Mouse (Mus musculus) G1E (cell line): Measurements from ENCODE around the gene Gm12166.

Source experiments
- CTCF ChIP-seq: IDR thresholded peaks from 2 replicates; pipeline ENCODE4 v1.5.1; 2012; ENCODE audit warnings: low read depth, low read length, inconsistent platforms, mixed read lengths
- GATA1 ChIP-seq: IDR thresholded peaks from 2 replicates; pipeline ENCODE4 v1.6.1; 2012; ENCODE audit warnings: borderline replicate concordance, low read length, inconsistent platforms, mixed read lengths
- POLR2AphosphoS5 ChIP-seq: IDR thresholded peaks from 2 replicates; pipeline ENCODE4 v1.6.1; 2012; ENCODE audit warnings: low read depth, low read length, inconsistent platforms; ENCODE audit not compliant: insufficient replicate concordance
- TAL1 ChIP-seq: conservative IDR thresholded peaks from 2 replicates; pipeline ENCODE4 v1.6.1; 2012; ENCODE audit warnings: low read depth, low read length, inconsistent platforms, mixed read lengths

DNA sequence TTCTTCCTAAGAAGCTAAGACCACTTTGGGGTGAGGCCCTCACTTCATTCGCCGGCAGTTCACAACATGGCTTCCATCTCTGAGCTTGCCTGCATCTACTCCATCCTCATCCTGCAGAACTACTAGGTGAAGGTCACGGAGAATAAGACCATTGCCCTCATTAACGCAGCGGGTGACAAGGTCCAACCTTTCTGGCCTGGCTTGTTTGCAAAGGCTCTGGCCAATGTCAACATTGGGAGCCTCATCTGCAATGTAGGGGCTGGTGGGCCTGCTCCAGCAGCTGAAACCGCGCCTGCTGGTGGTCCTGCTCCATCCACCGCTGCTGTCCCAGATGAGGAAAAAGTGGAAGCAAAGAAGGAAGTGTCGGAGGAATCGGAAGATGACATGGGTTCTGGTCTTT lies 15.7 kb downstream of the Gm12166 start:
- TF ChIP-seq CTCF (no peak), GATA1 (no peak), TAL1 (no peak), POLR2AphosphoS5 (no peak)
